Mouse (Mus musculus) embryonic fibroblast, embryonic 13.5 days (primary cell): Measurements from ENCODE around the gene Zdhhc24. TPM values are rescaled to one million over a fixed set of nuclear protein-coding genes. Genes with fewer than 3 reads are reported as not detected.
A peak's percentile ranks its signal among the peaks of the same experiment; 100 is the strongest.

Source experiments
- H3K27ac ChIP-seq: 2 replicates; pipeline ENCODE4 v1.5.1; 2012; ENCODE audit warnings: low read length, control low read depth, inconsistent platforms; ENCODE audit not compliant: insufficient read depth
- H3K4me1 ChIP-seq: 2 replicates; pipeline ENCODE4 v1.6.1; 2011; ENCODE audit warnings: low read length; ENCODE audit not compliant: control insufficient read depth, insufficient read depth
- H3K4me3 ChIP-seq: 2 replicates; pipeline ENCODE4 v1.5.1; 2011; ENCODE audit warnings: mild to moderate bottlenecking, control low read depth, low read length; ENCODE audit not compliant: insufficient read depth
- CTCF ChIP-seq: IDR thresholded peaks from 2 replicates; pipeline ENCODE4 v1.5.1; 2011; ENCODE audit warnings: mild to moderate bottlenecking, control low read depth, low read length, moderate library complexity, borderline replicate concordance; ENCODE audit not compliant: insufficient read depth
- POLR2A ChIP-seq: IDR thresholded peaks from 2 replicates; pipeline ENCODE4 v1.6.1; 2011; ENCODE audit warnings: low read depth, mild to moderate bottlenecking, control low read depth, low read length, moderate library complexity
- polyA plus RNA-seq: library from polyadenylated mRNA; stranded (reverse); fragments of >200 nt; gene quantifications from 2 replicates; pipeline ENCODE4 v1.2.4, GENCODE M21; 2011; ENCODE audit warnings: low read depth; ENCODE audit not compliant: missing spikeins, insufficient read length

Gene Zdhhc24
- polyA plus RNA-seq: 9.5 and 11.1 TPM in 2 replicates

DNA sequence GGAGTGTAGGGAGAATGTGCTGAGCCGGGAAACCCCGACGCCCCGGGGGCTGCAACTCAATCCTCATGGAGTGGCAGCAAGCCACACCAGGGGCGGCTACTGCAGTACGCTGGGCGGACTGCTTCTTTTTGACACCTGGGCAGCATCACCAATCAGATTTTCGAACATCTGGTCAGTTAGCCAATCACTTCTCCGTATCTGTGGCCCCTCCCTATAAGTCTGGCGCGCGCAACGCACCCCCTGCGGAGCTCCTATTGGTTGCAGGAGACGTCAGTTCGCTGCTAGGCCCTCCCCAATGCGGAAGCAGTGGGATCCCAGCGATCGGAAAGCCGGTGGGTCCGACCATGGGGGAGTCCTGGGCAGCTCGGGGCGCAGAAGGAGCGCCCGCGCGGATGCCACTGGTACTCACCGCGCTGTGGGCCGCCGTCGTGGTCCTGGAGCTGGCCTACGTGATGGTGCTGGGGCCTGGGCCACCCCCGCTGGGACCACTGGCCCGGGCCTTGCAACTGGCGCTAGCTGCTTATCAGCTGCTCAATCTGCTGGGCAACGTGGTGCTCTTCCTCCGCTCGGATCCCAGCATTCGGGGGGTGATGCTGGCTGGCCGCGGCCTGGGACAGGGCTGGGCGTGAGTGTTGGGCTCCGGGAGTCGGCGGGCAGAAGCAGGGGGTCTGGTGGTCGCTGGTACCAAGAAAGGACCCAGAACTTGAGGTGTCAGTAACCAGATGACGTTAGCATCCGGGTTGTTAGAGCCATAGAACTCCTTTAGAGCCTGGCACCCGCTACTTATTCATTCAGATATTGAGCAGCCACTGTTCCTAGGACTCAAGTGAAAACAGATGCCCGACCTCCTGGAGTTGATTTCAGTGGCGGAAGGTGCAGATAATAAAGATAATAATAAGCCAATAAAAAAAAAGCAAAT lies at the start of gene Zdhhc24:
Gene Zdhhc24 (plus strand): TSS at position 264 of the 919 bp plus-strand sequence.
- H3K4me1 ChIP-seq: no peaks in the 10 kb centered on the region
- TF ChIP-seq CTCF (no peak), POLR2A (peak; percentile 64)
- peak within 1 kb of the TSS; percentile 98 for H3K4me3 ChIP-seq
- H3K27ac ChIP-seq: peak within 1 kb of the TSS; percentile 54

- Histone ChIP-seq H3K27ac (no peak overlapping the region), H3K4me1 (no peaks in the 10 kb centered on the region), H3K4me3 (no peak overlapping the region)
- TF ChIP-seq POLR2A: no peak
- no peak for TF ChIP-seq CTCF
Observed at GRCm38 (mm10) chr19:4829156-4829555, 49.3 kb upstream of the Zdhhc24 start.

DNA sequence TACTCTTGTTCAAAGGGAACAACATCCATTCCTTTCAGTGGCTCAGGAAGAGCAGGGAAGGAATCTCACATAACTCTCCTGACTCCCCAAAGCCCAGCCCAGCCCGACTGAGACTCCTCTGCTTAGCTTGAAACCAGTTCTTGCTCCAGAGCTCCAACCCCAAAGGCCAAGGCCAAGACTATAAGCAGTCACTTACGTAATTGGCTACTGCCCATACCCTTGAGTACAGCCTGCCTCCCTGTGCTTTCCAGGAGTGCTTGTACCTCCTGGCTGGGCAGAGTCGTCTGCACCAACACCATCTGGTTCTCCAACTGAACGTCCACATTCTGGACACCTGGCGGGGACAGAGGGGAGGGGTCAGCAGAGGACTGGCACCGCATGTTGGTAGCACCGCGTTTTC lies 44.5 kb upstream of the Zdhhc24 start:
- no peak for TF ChIP-seq CTCF
- no peak overlapping the region for H3K27ac ChIP-seq
- H3K4me3 ChIP-seq: no peak overlapping the region
- H3K4me1 ChIP-seq: no peaks in the 10 kb centered on the region

DNA sequence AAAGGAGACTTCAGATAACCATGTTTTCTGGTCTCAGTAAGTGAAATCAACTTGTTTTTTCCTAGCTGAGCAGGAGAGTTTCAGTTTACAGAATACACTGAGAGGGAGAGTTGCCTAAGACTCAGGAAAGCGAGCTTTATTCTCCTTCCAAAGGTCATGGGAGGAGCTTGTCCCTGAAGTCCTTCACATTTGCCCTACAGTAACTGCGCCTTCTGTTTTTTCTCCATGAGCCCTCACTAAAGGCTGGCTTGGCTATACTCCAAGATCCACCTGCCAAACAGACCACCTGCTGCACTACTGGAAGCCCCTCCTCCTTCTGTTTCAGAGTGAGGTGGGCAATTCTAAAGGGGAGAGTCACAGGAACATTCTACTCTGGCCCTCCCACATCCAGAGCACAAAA lies 42.4 kb upstream of the Zdhhc24 start:
- H3K4me1 ChIP-seq: no peaks in the 10 kb centered on the region
- H3K4me3 ChIP-seq: no peak overlapping the region
- no peak overlapping the region for H3K27ac ChIP-seq
- no peak for TF ChIP-seq POLR2A
- no peak for TF ChIP-seq CTCF

DNA sequence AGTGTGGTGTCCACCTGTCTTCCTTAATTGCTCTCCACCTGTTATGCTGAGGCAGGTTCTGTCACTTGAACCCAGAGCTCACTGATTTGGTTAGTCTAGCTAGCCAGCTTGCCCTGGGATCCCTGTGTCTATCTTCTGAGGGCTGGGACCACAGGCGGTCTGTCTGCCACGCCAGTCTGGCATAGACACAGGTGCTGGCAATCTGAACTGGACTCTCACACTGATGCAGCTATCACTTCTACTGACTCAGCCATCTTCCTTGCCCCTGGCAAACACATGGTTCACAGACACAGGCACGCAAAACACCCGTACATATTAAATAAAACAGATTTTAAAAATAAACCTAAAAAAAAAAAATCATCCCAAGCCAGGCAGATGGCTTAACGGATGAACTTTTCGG lies 41.4 kb upstream of the Zdhhc24 start:
- H3K4me3 ChIP-seq: no peak overlapping the region
- TF ChIP-seq CTCF (no peak), POLR2A (no peak)

DNA sequence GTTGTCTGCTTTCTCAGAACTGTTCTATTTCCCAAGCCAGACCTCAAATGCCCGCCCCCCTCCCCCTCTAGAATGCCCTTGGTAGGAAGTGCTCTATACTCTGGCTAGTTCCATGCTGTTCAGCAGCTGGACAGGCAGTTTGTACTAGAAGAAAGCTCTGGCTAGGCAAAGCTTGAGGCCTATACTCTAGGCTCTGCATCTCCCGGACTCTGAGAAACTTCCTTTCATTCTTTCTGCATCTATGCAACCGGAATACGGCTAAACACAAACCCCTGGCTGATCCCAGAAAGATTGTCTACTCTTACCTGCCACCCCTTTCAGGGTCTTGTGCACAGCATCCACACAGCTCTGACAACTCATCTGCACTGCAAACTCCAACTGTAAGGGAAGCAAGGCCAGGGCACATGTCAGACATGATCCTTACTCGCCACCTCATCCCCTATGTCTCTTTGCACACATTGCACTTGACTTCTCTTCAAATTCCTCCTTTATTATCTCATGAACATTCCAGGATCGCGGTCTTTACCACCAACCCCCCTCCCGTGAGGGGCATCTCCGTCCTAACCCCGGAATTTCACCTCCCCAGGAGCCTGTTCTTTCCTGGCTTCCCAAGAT lies 39.8 kb upstream of the Zdhhc24 start:
- TF ChIP-seq POLR2A: no peak
- TF ChIP-seq CTCF: no peak
- H3K4me3 ChIP-seq: peak overlapping the region; percentile 74
- H3K27ac ChIP-seq: no peak overlapping the region
- H3K4me1 ChIP-seq: no peaks in the 10 kb centered on the region

More for the DNA sequence above, 41.4 kb upstream of the Zdhhc24 start:
- Histone ChIP-seq H3K4me1 (no peaks in the 10 kb centered on the region), H3K27ac (no peak overlapping the region)

- TF ChIP-seq CTCF (no peak), POLR2A (peak; percentile 97)
- H3K4me3 ChIP-seq: peak within 1 kb of the TSS; percentile 74
- no peak within 1 kb of the TSS for H3K27ac ChIP-seq
- H3K4me1 ChIP-seq: no peaks in the 10 kb centered on the region
Observed at GRCm38 (mm10) chr19:4839149-4839548, 39.3 kb upstream of the Zdhhc24 start, which contains the start of the genes Ccs and Ccdc87. Gene Ccs (minus strand): TSS chr19:4839332. Gene Ccdc87 (plus strand): TSS chr19:4839366.

DNA sequence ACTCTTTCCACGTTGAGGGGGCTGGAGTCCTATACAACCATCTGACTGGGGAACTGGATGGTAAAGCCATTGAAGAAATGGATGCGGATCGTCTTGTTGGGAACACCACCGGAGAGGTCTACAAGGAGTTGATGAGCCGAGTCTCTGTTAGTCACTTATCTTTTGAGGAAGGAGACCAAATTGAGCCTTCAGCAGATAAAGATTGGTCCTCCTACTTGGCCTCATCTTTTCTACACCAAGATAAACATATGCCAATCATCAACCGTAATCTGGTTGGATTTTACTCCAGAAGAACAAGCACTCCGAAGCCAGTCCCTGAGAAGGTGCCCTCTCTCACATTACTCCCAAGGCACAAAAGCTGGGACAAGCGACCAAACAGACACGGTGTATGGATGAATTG lies 37.6 kb upstream of the Zdhhc24 start:
- no peaks in the 10 kb centered on the region for H3K4me1 ChIP-seq
- no peak overlapping the region for H3K4me3 ChIP-seq
- no peak overlapping the region for H3K27ac ChIP-seq
- TF ChIP-seq POLR2A (no peak), CTCF (no peak)

- no peak for TF ChIP-seq CTCF
- TF ChIP-seq POLR2A: no peak
- Histone ChIP-seq H3K4me1 (no peaks in the 10 kb centered on the region), H3K4me3 (no peak overlapping the region), H3K27ac (no peak overlapping the region)
Observed at GRCm38 (mm10) chr19:4842611-4843010, 35.9 kb upstream of the Zdhhc24 start.

DNA sequence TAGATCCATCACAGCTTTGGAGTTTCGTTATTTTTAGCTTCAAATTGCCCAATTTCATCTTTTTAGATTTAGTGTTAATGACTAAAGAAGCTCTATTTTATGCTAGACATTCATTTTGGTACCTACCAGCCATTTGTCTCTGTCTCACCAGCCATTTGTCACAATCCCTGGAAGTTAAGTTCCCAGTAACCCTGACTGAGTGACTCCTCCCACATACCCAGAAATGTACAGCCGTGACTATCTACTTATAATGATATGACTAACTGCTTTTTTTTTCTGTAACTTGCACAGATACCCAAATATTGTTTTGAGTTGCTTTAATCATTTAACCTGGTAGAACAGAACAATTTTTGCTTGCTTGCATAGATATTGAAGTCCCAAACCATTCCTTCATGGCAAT lies 32.6 kb upstream of the Zdhhc24 start:
- no peak overlapping the region for H3K4me3 ChIP-seq
- no peaks in the 10 kb centered on the region for H3K4me1 ChIP-seq
- no peak overlapping the region for H3K27ac ChIP-seq
- TF ChIP-seq POLR2A (no peak), CTCF (no peak)
